Mouse (Mus musculus): ENCODE results near the gene Lctl. TPM values are rescaled to one million over a fixed set of nuclear protein-coding genes. Genes with fewer than 3 reads are reported as not detected.
"Not testable (repeated sequence)": the region's sequence is repeated elsewhere in the genome, so short reads cannot be mapped to it uniquely, and the experiment has no call there.

Gene Lctl
- polyA plus RNA-seq, 1 experiment from 2014 or later: not detected

DNA sequence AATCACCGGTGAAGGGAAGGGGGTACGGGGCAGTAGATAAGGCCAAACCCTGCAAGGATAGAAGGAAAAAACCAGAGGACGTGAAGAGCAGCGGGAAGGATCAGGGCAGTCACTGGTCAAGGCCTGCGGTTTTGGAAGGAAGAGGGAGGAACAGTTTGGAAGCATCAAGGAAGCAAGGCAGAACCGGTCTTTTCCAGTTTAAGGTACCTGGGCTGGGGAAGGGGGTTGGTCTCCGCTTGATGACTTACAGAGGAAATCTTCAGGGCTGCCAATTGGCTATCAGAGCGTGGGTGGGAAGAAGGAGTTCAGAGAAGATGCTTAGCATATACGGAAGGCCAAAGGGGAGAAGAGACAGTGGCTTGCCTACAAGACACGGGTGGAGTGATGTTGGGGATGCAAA, 5.7 kb downstream of the Lctl start:
- WGBS: 95% methylated on average over 10 of the region's 10 CpGs
- ATAC-seq: no peak
- no peaks in the 10 kb centered on the region for H3K36me3 ChIP-seq (ENCODE audit: poor library complexity, severe bottlenecking)
- H3K4me3 ChIP-seq: no peak overlapping the region
- H3K27me3 ChIP-seq: no peaks in the 10 kb centered on the region
- no peaks in the 10 kb centered on the region for H3K4me1 ChIP-seq
- no peak overlapping the region for H3K4me2 ChIP-seq
- H3K27ac ChIP-seq: no peak overlapping the region
- no peak overlapping the region for H3K9ac ChIP-seq
- H3K9me3 ChIP-seq (replicated peaks): no peaks in the 10 kb centered on the region

DNA sequence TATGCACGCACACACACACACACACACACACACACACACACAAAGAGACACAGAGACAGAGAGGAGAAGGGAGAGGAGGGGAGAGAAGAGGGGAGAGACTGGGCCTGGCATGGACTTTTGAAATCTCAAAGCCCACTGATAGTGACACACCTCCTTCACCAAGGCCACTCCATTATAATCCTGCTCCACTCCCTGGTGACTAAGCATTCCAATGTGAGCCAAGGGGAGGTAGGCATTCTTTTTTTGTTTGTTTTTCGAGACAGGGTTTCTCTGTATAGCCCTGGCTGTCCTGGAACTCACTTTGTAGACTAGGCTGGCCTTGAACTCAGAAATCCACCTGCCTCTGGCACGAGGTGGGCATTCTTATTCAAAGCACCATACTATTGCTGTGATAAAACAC, 7.9 kb downstream of the Lctl start:
- H3K27ac ChIP-seq; H3K4me1 ChIP-seq; H3K36me3 ChIP-seq (ENCODE audit: poor library complexity, severe bottlenecking); H3K4me2 ChIP-seq; H3K27me3 ChIP-seq; H3K9me3 ChIP-seq (replicated peaks); H3K4me3 ChIP-seq; ATAC-seq; H3K9ac ChIP-seq: not testable (repeated sequence)
- 54% methylated on average over 3 of the region's 3 CpGs for WGBS

GRCm38 (mm10) chr9:64125307-64125706, 8.4 kb downstream of the Lctl start:
- Histone ChIP-seq H3K27me3 (no peaks in the 10 kb centered on the region), H3K36me3 (ENCODE audit: poor library complexity, severe bottlenecking) (no peaks in the 10 kb centered on the region), H3K4me1 (no peaks in the 10 kb centered on the region), H3K9me3 (replicated peaks) (no peaks in the 10 kb centered on the region), H3K9ac (no peak overlapping the region), H3K27ac (no peak overlapping the region), H3K4me3 (no peak overlapping the region), H3K4me2 (no peak overlapping the region)
- WGBS: 74% methylated on average over 3 of the region's 3 CpGs
- no peak for ATAC-seq

DNA sequence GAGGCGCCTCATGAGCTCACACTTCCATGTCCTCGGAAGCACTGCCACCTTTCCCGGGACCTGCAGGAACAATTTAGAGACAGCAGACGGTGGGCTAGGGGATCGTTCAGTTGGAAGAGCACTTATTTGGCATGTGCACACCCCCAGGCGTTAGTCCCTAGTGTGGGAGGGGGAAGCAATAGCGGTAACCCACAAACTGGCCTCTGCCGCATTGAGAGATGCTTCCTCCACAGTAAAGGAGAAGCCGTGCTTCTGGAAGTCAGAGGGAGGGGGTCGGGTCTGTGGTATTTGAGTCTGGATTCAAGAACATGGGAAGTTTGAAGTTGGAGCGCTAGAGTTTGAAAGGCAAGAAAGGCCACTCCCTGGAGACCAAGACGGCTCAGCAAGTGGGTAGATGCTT, 9.2 kb downstream of the Lctl start:
- H3K9ac ChIP-seq: no peak overlapping the region
- no peaks in the 10 kb centered on the region for H3K4me1 ChIP-seq
- H3K4me3 ChIP-seq: no peak overlapping the region
- no peaks in the 10 kb centered on the region for H3K27me3 ChIP-seq
- no peak overlapping the region for H3K4me2 ChIP-seq
- H3K9me3 ChIP-seq (replicated peaks): no peaks in the 10 kb centered on the region
- WGBS: 76% methylated on average over 12 of the region's 12 CpGs
- no peak overlapping the region for H3K27ac ChIP-seq
- ATAC-seq: no peak
- no peaks in the 10 kb centered on the region for H3K36me3 ChIP-seq (ENCODE audit: poor library complexity, severe bottlenecking)

GRCm38 (mm10) chr9:64131623-64132022, 14.7 kb downstream of the Lctl start:
- ATAC-seq: no peak
- H3K4me2 ChIP-seq: no peak overlapping the region
- no peaks in the 10 kb centered on the region for H3K36me3 ChIP-seq (ENCODE audit: poor library complexity, severe bottlenecking)
- no peak overlapping the region for H3K27ac ChIP-seq
- no peak overlapping the region for H3K9ac ChIP-seq
- H3K4me3 ChIP-seq: no peak overlapping the region
- H3K4me1 ChIP-seq: no peaks in the 10 kb centered on the region
- no peaks in the 10 kb centered on the region for H3K9me3 ChIP-seq (replicated peaks)
- WGBS: 83% methylated on average over 6 of the region's 6 CpGs
- no peaks in the 10 kb centered on the region for H3K27me3 ChIP-seq

DNA sequence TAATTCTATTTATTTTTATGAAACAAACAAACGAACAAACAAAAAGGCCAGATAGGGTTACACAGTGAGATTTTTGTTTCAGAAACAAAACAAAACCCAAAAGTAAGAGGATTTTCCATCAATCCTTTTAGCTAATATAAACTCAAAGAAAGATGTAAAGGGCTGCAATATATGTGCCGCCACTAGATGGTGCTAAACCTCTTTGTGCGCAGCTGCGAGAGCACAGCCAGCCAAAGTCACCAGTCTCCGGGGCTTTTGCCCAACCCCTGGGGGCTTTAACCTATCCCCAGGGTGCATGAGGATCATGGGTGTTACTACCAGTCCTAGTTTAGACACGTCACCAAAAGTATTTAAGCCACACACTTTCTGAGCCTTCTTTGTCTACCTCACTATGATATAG, 21.9 kb downstream of the Lctl start:
- not testable (repeated sequence) for H3K9me3 ChIP-seq (replicated peaks); H3K4me3 ChIP-seq; ATAC-seq; H3K27me3 ChIP-seq; H3K4me1 ChIP-seq; H3K4me2 ChIP-seq; H3K9ac ChIP-seq; H3K27ac ChIP-seq
- WGBS: 10% methylated on average over 6 of the region's 6 CpGs
- H3K36me3 ChIP-seq (ENCODE audit: poor library complexity, severe bottlenecking): peaks cover 28% of the 10 kb centered on the region

DNA sequence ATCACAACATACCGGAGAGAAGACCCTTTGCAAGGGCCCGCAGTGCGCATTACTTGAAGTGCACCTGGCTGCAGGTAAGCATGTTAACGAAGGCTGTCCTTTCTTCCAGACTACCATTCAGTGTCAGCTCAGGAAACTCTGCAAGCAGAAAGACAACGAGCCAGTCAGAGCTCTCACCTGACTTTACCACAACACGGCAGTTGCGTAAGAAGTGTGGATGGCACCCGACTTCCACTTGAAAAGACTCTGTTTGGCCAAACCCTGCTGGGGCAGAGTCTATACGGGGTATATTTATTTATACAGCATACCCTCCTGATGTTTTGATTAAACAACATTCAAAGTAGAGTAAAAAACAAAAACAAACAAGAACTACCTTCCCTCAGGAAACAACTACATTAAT, 22.9 kb downstream of the Lctl start:
- Histone ChIP-seq H3K9me3 (replicated peaks) (no peaks in the 10 kb centered on the region), H3K4me3 (no peak overlapping the region), H3K27ac (no peak overlapping the region), H3K4me1 (no peaks in the 10 kb centered on the region), H3K9ac (no peak overlapping the region), H3K4me2 (no peak overlapping the region), H3K27me3 (no peaks in the 10 kb centered on the region), H3K36me3 (ENCODE audit: poor library complexity, severe bottlenecking) (peaks cover 31% of the 10 kb centered on the region)
- WGBS: 91% methylated on average over 9 of the region's 9 CpGs
- ATAC-seq: no peak

- H3K36me3 ChIP-seq (ENCODE audit: poor library complexity, severe bottlenecking): peaks cover 55% of the 10 kb centered on the region
These were observed 39.7 kb downstream of the Lctl start for GRCm38 (mm10) chr9:64156641-64157040.

DNA sequence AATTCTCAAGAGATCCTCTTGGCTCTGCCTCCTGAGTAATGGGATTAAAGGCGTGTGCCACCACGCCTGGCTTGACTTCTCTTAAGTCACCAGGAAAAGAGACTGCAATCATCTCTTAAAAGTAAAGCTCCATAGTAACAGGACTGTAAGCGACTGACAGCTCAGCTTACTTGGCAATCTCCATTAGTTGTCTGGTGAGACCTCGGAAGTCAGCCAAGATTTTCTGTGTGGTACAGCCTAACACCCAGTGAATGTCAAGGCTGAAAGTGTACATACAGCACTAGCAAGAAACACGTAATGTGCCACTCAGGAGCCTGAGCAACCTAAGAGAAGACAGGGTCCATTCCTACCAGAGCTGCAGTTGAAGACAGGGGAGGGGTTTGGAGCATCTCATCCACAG, 43.5 kb downstream of the Lctl start:
- Histone ChIP-seq H3K27me3 (no peaks in the 10 kb centered on the region), H3K27ac (no peak overlapping the region), H3K4me1 (no peaks in the 10 kb centered on the region), H3K36me3 (ENCODE audit: poor library complexity, severe bottlenecking) (peaks cover 36% of the 10 kb centered on the region), H3K9ac (no peak overlapping the region), H3K9me3 (replicated peaks) (no peaks in the 10 kb centered on the region), H3K4me3 (no peak overlapping the region), H3K4me2 (no peak overlapping the region)
- WGBS: 95% methylated on average over 5 of the region's 5 CpGs
- ATAC-seq: no peak

More at GRCm38 (mm10) chr9:64156641-64157040, 39.7 kb downstream of the Lctl start:
- Histone ChIP-seq H3K4me3 (no peak overlapping the region), H3K4me2 (no peak overlapping the region), H3K27ac (no peak overlapping the region), H3K9ac (no peak overlapping the region), H3K9me3 (replicated peaks) (no peaks in the 10 kb centered on the region), H3K4me1 (no peaks in the 10 kb centered on the region), H3K27me3 (no peaks in the 10 kb centered on the region)
- 84% methylated on average over 1 of the region's 1 CpGs for WGBS
- no peak for ATAC-seq

DNA sequence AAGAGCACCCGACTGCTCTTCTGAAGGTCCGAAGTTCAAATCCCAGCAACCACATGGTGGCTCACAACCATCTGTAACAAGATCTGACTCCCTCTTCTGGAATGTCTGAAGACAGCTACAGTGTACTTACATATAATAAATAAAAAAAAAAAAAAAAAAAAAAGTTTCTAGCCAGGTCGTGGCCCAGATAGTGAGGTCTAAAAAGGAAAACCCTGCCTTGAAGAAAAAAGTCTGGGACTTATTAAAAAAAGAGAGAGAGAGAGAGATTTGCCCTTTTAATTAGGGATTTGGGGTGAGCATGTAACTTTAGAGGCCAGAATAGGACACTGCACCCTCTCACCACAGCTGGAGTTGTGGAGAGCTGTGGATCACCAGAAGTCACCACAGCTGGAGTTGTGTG, 53.0 kb downstream of the Lctl start:
- H3K4me3 ChIP-seq; ATAC-seq; H3K4me2 ChIP-seq; H3K27ac ChIP-seq; H3K27me3 ChIP-seq; H3K9me3 ChIP-seq (replicated peaks); H3K9ac ChIP-seq: not testable (repeated sequence)
- peaks cover 15% of the 10 kb centered on the region for H3K36me3 ChIP-seq (ENCODE audit: poor library complexity, severe bottlenecking)
- peaks cover 27% of the 10 kb centered on the region for H3K4me1 ChIP-seq
- WGBS: 98% methylated on average over 3 of the region's 3 CpGs

GRCm38 (mm10) chr9:64172145-64172815, 55.3 kb downstream of the Lctl start:
- peaks cover 30% of the 10 kb centered on the region for H3K4me1 ChIP-seq
- peaks cover 27% of the 10 kb centered on the region for H3K36me3 ChIP-seq (ENCODE audit: poor library complexity, severe bottlenecking)
- H3K4me2 ChIP-seq: peak overlapping the region; percentile 93
- peak overlapping the region; percentile 75 for H3K4me3 ChIP-seq
- ATAC-seq: peak; percentile 74
- H3K9me3 ChIP-seq (replicated peaks): no peaks in the 10 kb centered on the region
- no peaks in the 10 kb centered on the region for H3K27me3 ChIP-seq
- H3K9ac ChIP-seq: peak overlapping the region; percentile 82
- WGBS: 2% methylated on average over 18 of the region's 18 CpGs
- H3K27ac ChIP-seq: peak overlapping the region; percentile 74; the same call in 1 of the 2 replicates

DNA sequence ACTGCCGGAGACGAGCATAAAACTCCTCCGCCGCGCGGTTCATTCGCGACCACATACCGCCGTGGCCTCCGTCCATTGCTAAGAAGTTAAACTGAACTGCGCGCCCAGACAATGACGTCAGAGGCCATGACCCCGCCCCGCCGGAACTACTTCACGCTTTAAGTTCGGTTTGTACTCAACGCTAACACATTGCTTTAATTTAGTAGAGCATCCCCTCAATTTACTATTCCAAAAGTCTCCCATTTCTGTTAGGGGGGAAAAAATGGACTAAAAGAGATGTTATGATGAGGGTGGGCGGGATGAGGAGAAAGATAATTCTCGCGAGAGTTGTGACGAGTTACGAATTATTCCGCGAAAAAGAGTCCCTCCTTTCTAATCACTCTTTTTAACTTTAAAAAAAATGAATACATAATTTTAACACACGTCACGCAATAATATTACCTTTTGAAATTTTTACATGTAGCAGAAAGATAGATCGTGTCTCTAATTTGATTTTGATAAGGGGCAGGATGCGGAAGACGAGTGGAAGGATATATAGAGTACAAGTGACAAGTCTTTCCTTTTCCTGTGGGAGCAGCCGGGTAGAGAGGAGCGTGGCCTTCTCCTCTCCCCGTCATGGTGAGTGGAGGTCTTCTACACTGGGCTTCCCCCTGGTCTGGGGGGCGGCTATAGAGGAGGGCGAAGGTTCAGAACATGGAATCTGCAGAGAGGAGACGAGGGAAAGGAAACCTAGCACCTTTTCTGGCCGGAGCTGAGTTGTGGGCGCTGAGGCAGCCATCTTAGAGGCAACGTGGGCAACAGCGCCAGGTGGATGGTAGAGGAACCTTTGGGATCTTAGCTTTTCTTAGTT, 56.1 kb downstream of the Lctl start, which contains the start of the genes Zwilch and Rpl4:
TSS of gene Zwilch (minus strand) at position 289 of the 850 bp plus-strand sequence.
TSS of gene Rpl4 (plus strand) at position 560 of the 850 bp plus-strand sequence.
- peak; percentile 85 for ATAC-seq
- peaks cover 34% of the 10 kb centered on the region for H3K36me3 ChIP-seq (ENCODE audit: poor library complexity, severe bottlenecking)
- H3K4me1 ChIP-seq: peaks cover 30% of the 10 kb centered on the region
- H3K9ac ChIP-seq: peak within 1 kb of the TSS; percentile 90
- peak within 1 kb of the TSS; percentile 74 for H3K27ac ChIP-seq
- H3K4me3 ChIP-seq: peak within 1 kb of the TSS; percentile 75
- under 1% methylated on average over 42 of the region's 42 CpGs for WGBS
- H3K27me3 ChIP-seq: no peaks in the 10 kb centered on the region
- H3K4me2 ChIP-seq: peak within 1 kb of the TSS; percentile 93
- no peaks in the 10 kb centered on the region for H3K9me3 ChIP-seq (replicated peaks)

All from forebrain, embryonic 13.5 days (tissue).